Mouse (Mus musculus) C2C12 (cell line): ENCODE data around the gene Gm12185.
"Not testable (repeated sequence)": the region's sequence is repeated elsewhere in the genome, so short reads cannot be mapped to it uniquely, and the experiment has no call there.

ENCODE experiments used
- CEBPB ChIP-seq: IDR thresholded peaks from one replicate; pipeline ENCODE4 v1.6.1; 2011; ENCODE audit warnings: low read depth, mild to moderate bottlenecking, control low read depth, moderate library complexity
- CTCF ChIP-seq: IDR thresholded peaks from one replicate; pipeline ENCODE4 v1.5.1; 2011; ENCODE audit not compliant: control insufficient read depth, insufficient read depth, insufficient read length
- MAX ChIP-seq: IDR thresholded peaks from one replicate; pipeline ENCODE4 v1.6.1; 2011; ENCODE audit warnings: mild to moderate bottlenecking, control low read depth
- MYOD1 ChIP-seq: IDR thresholded peaks from one replicate; pipeline ENCODE4 v1.6.1; 2011; ENCODE audit warnings: low read depth; ENCODE audit not compliant: control insufficient read depth, insufficient read length
- MYOG ChIP-seq: IDR thresholded peaks from one replicate; pipeline ENCODE4 v1.6.1; 2011; ENCODE audit not compliant: control insufficient read depth, insufficient read length; ENCODE audit errors: extremely low read depth
- USF1 ChIP-seq: IDR thresholded peaks from one replicate; pipeline ENCODE4 v1.6.1; 2011; ENCODE audit warnings: low read depth, mild to moderate bottlenecking, control low read depth, moderate library complexity

DNA sequence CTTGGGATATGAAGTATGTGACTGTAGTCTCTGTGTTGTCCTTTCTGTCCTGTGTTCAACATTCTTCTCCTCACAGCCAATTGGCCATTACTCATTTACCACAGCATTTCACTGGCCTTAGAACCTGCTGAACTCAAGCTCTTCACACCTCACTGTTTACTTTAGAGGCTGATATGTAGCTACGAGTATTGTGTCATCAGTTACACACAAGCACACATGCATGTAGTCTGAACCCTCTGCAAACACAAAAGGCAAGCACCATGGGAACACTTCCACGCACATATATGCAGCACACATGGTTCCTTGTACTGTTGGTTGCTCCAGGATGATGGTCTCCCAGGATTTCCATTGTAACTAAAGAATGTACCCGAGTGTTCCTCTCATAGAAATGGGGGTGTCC lies 56.7 kb downstream of the Gm12185 start:
- TF ChIP-seq CTCF, MYOD1, USF1, MAX, CEBPB, MYOG: not testable (repeated sequence)
